Mouse (Mus musculus): ENCODE results near the gene Pmf1. TPM values are rescaled to one million over a fixed set of nuclear protein-coding genes. Genes with fewer than 3 reads are reported as not detected.
"Not testable (repeated sequence)": the region's sequence is repeated elsewhere in the genome, so short reads cannot be mapped to it uniquely, and the experiment has no call there.

The Pmf1 gene
- polyA plus RNA-seq, 2 experiments = 99.9 to 109 TPM

- ATAC-seq (ENCODE audit: low FRiP score, low read depth) = peak; percentile 92
- H3K4me1 ChIP-seq (ENCODE audit: control insufficient read depth, insufficient read depth, low read length); H3K27me3 ChIP-seq (ENCODE audit: control insufficient read depth, insufficient read depth, low read length); H3K36me3 ChIP-seq (ENCODE audit: control insufficient read depth, insufficient read depth, low read length); H3K9me3 ChIP-seq (ENCODE audit: control insufficient read depth, low read length): not testable (repeated sequence)
- H3K4me3 ChIP-seq (replicated peaks; ENCODE audit: low read length) = peak overlapping the region; percentile 6
- H3K27ac ChIP-seq (replicated peaks; ENCODE audit: low read depth, low read length) = 0 out of 2 replicates have a peak overlapping the region, but pooled peaks have one; percentile 26
- TF ChIP-seq POLR2A (IDR thresholded peaks at IDR 0.05; ENCODE audit: borderline replicate concordance, extremely low read depth, insufficient read depth, insufficient read length) = peak; percentile 76; the same call in 1 of the 2 replicates
- H3K9ac ChIP-seq (ENCODE audit: low read depth, low read length, severe bottlenecking) = peak overlapping the region; percentile 34; the same call in 1 of the 2 replicates
- 13% methylated on average over 16 of the region's 19 CpGs for WGBS
- peak; percentile 64 for DNase-seq (ENCODE audit: low spot score)
- H3K4me2 ChIP-seq (replicated peaks; ENCODE audit: low read depth, low read length, severe bottlenecking) = peak overlapping the region; percentile 30
These were observed 34.1 kb downstream of the Pmf1 start for GRCm38 (mm10) chr3:88375750-88376626.

GRCm38 (mm10) chr3:88372643-88373042, 37.5 kb downstream of the Pmf1 start, which contains the start of gene Bglap3:
Gene Bglap3 (minus strand): TSS chr3:88372743.
- WGBS = 91% methylated on average over 9 of the region's 9 CpGs
- H3K27ac ChIP-seq (replicated peaks; ENCODE audit: low read depth, low read length) = not testable (repeated sequence)

GRCm38 (mm10) chr3:88368511-88368910, 41.6 kb downstream of the Pmf1 start:
- H3K4me2 ChIP-seq (replicated peaks; ENCODE audit: low read depth, low read length, severe bottlenecking); H3K36me3 ChIP-seq (ENCODE audit: control insufficient read depth, insufficient read depth, low read length); H3K4me3 ChIP-seq (replicated peaks; ENCODE audit: low read length); H3K27ac ChIP-seq (replicated peaks; ENCODE audit: low read depth, low read length); ATAC-seq (ENCODE audit: low FRiP score, low read depth); DNase-seq (ENCODE audit: low spot score); H3K9me3 ChIP-seq (ENCODE audit: control insufficient read depth, low read length); H3K9ac ChIP-seq (ENCODE audit: low read depth, low read length, severe bottlenecking); H3K4me1 ChIP-seq (ENCODE audit: control insufficient read depth, insufficient read depth, low read length): not testable (repeated sequence)
- peaks cover 16% of the 10 kb centered on the region for H3K27me3 ChIP-seq (ENCODE audit: control insufficient read depth, insufficient read depth, low read length)
- 79% methylated on average over 6 of the region's 7 CpGs for WGBS

More at GRCm38 (mm10) chr3:88372643-88373042, 37.5 kb downstream of the Pmf1 start, which contains the start of gene Bglap3:
- not testable (repeated sequence) for H3K4me1 ChIP-seq (ENCODE audit: control insufficient read depth, insufficient read depth, low read length); DNase-seq (ENCODE audit: low spot score); H3K9me3 ChIP-seq (ENCODE audit: control insufficient read depth, low read length); H3K36me3 ChIP-seq (ENCODE audit: control insufficient read depth, insufficient read depth, low read length); H3K27me3 ChIP-seq (ENCODE audit: control insufficient read depth, insufficient read depth, low read length); H3K4me3 ChIP-seq (replicated peaks; ENCODE audit: low read length); ATAC-seq (ENCODE audit: low FRiP score, low read depth); H3K9ac ChIP-seq (ENCODE audit: low read depth, low read length, severe bottlenecking); H3K4me2 ChIP-seq (replicated peaks; ENCODE audit: low read depth, low read length, severe bottlenecking)

- WGBS = 43% methylated on average over 3 of the region's 7 CpGs
- not testable (repeated sequence) for H3K27ac ChIP-seq (replicated peaks; ENCODE audit: low read depth, low read length); DNase-seq (ENCODE audit: low spot score); H3K4me2 ChIP-seq (replicated peaks; ENCODE audit: low read depth, low read length, severe bottlenecking); H3K4me3 ChIP-seq (replicated peaks; ENCODE audit: low read length); H3K9ac ChIP-seq (ENCODE audit: low read depth, low read length, severe bottlenecking); H3K36me3 ChIP-seq (ENCODE audit: control insufficient read depth, insufficient read depth, low read length); H3K9me3 ChIP-seq (ENCODE audit: control insufficient read depth, low read length); H3K4me1 ChIP-seq (ENCODE audit: control insufficient read depth, insufficient read depth, low read length)
- H3K27me3 ChIP-seq (ENCODE audit: control insufficient read depth, insufficient read depth, low read length) = peaks cover 16% of the 10 kb centered on the region
- ATAC-seq (ENCODE audit: low FRiP score, low read depth) = 0 out of 2 replicates have a peak, but pooled peaks have one; percentile 2
These were observed 42.6 kb downstream of the Pmf1 start for GRCm38 (mm10) chr3:88367517-88367916.

GRCm38 (mm10) chr3:88366830-88367428, 43.2 kb downstream of the Pmf1 start:
- not testable (repeated sequence) for H3K27ac ChIP-seq (replicated peaks; ENCODE audit: low read depth, low read length); H3K4me1 ChIP-seq (ENCODE audit: control insufficient read depth, insufficient read depth, low read length); H3K36me3 ChIP-seq (ENCODE audit: control insufficient read depth, insufficient read depth, low read length); H3K9ac ChIP-seq (ENCODE audit: low read depth, low read length, severe bottlenecking); H3K9me3 ChIP-seq (ENCODE audit: control insufficient read depth, low read length); DNase-seq (ENCODE audit: low spot score)
- Histone ChIP-seq H3K4me3 (replicated peaks; ENCODE audit: low read length) (0 out of 2 replicates have a peak overlapping the region, but pooled peaks have one; percentile 11), H3K27me3 (ENCODE audit: control insufficient read depth, insufficient read depth, low read length) (peaks cover 16% of the 10 kb centered on the region), H3K4me2 (replicated peaks; ENCODE audit: low read depth, low read length, severe bottlenecking) (peak overlapping the region; percentile 37)
- WGBS = 3% methylated on average over 15 of the region's 22 CpGs
- ATAC-seq (ENCODE audit: low FRiP score, low read depth) = peak; percentile 81

Measured in limb, embryonic 14.5 days (tissue).